Mouse (Mus musculus) kidney, postnatal 10 days (tissue): ENCODE results near the gene Rrn3.
"Not testable (repeated sequence)": the region's sequence is repeated elsewhere in the genome, so short reads cannot be mapped to it uniquely, and the experiment has no call there.

Experiments
- DNase-seq: peaks from one replicate; pipeline ENCODE4 v3.0.0; 2021; ENCODE audit warnings: mixed read lengths

Gene Rrn3

GRCm38 (mm10) chr16:13793441-13793840 is 12.9 kb downstream of the Rrn3 start:
- not testable (repeated sequence) for DNase-seq

- DNase-seq = no peak
These were observed 16.3 kb downstream of the Rrn3 start for GRCm38 (mm10) chr16:13796746-13797175.

- DNase-seq = no peak
These were observed 20.7 kb downstream of the Rrn3 start for GRCm38 (mm10) chr16:13801231-13801630.

- no peak for DNase-seq
These were observed 24.2 kb downstream of the Rrn3 start for GRCm38 (mm10) chr16:13804666-13805065.

GRCm38 (mm10) chr16:13807616-13808015 is 27.1 kb downstream of the Rrn3 start:
- no peak for DNase-seq

GRCm38 (mm10) chr16:13808410-13808809 is 27.9 kb downstream of the Rrn3 start:
- no peak for DNase-seq

- no peak for DNase-seq
These were observed 31.6 kb downstream of the Rrn3 start for GRCm38 (mm10) chr16:13812152-13812551.

GRCm38 (mm10) chr16:13813200-13813599 is 32.7 kb downstream of the Rrn3 start:
- no peak for DNase-seq

- DNase-seq = peak; percentile 98
These were observed 38.3 kb downstream of the Rrn3 start, which contains the start of gene Ntan1 for GRCm38 (mm10) chr16:13818560-13819393. Gene Ntan1 (plus strand): TSS chr16:13818845.

- DNase-seq = no peak
These were observed 38.9 kb downstream of the Rrn3 start for GRCm38 (mm10) chr16:13819394-13819743.

GRCm38 (mm10) chr16:13819806-13820500 is 39.4 kb downstream of the Rrn3 start:
- peak; percentile 17 for DNase-seq

- DNase-seq = no peak
These were observed 40.3 kb downstream of the Rrn3 start for GRCm38 (mm10) chr16:13820771-13821170.

- no peak for DNase-seq
These were observed 45.4 kb downstream of the Rrn3 start for GRCm38 (mm10) chr16:13825781-13826490.

GRCm38 (mm10) chr16:13826511-13826910 is 46.0 kb downstream of the Rrn3 start:
- DNase-seq = no peak

GRCm38 (mm10) chr16:13830444-13830843 is 49.9 kb downstream of the Rrn3 start:
- DNase-seq = peak; percentile 18

- peak; percentile 35 for DNase-seq
These were observed 51.1 kb downstream of the Rrn3 start for GRCm38 (mm10) chr16:13831606-13832005.

- no peak for DNase-seq
These were observed 53.9 kb downstream of the Rrn3 start for GRCm38 (mm10) chr16:13834382-13834781.

GRCm38 (mm10) chr16:13840056-13840455 is 59.5 kb downstream of the Rrn3 start:
- DNase-seq = no peak

GRCm38 (mm10) chr16:13840956-13841355 is 60.4 kb downstream of the Rrn3 start:
- DNase-seq = no peak

GRCm38 (mm10) chr16:13845031-13845430 is 64.5 kb downstream of the Rrn3 start:
- no peak for DNase-seq

GRCm38 (mm10) chr16:13846675-13847074 is 66.2 kb downstream of the Rrn3 start:
- no peak for DNase-seq

GRCm38 (mm10) chr16:13848310-13848709 is 67.8 kb downstream of the Rrn3 start:
- no peak for DNase-seq

- DNase-seq = no peak
These were observed 70.9 kb downstream of the Rrn3 start for GRCm38 (mm10) chr16:13851446-13851845.
